Mouse (Mus musculus): Measurements from ENCODE around the gene Kbtbd12. TPM values are rescaled to one million over a fixed set of nuclear protein-coding genes. Genes with fewer than 3 reads are reported as not detected.
A peak's percentile ranks its signal among the peaks of the same experiment; 100 is the strongest.

Kbtbd12 gene
- polyA plus RNA-seq, 1 experiment from 2014 or later, result 1.5 TPM

DNA sequence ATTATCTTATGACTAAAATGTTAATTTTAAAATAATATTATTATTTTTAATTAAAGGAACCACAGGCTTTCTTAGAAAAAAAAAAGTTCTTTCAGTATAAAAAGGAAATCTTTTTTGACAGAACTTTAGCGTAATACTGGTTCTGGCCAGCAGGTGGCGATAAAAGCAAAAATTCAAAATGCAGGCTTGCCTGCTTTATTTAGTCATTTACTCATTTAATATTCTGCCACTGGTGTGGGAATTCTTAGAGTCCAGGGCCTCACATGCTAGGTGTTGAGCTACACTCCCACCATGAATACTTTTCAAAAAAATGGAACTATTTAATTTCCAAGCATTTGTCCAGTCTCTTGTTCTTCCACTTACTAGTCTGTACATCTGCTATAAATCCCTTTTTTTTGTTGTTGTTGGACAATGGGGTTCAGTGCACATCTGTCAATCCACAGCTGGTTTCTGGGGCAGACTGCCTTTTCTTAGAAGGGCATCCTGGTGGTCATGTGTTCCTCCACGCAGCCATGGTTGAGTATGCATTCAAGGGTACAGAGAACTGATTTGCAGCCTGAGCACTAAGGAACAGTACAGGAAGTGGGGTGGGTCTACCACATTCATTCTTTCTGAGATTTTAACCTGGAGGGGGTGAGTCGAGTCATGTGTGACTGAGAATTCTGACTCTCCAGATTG, 88.5 kb downstream of the Kbtbd12 start:
- no peak overlapping the region for H3K4me2 ChIP-seq
- no peaks in the 10 kb centered on the region for H3K36me3 ChIP-seq (replicated peaks)

DNA sequence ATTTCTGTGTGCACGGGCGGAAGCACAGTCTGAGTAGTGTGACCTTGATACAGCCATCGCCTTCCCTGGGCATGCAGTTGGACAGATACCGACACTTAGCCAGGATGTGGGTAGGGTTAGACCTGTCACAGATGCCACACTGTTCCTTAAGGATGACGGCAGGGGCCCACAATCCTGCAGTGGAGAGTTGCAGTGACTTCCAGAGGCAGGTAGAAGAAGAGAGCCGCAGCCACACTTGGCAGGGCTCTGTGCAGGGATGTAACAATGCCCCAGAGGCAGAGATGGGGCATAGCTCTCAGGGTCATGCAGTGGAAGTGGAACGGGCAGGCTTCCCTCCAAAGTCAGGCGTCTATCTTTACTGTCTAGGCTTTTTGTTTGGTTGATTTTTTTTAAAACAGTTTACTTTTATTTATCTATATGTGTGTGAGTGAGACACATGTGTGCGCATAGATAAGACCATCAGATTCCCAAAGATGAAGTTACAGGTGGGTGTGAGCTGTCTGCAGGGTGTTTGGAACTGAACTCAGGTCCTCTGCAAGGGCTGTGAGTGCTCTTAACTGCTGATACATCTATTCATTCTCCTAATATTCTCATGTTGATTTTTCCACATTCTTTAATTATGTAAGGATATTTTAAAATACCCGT, 89.2 kb downstream of the Kbtbd12 start:
- peaks cover 27% of the 10 kb centered on the region for H3K27me3 ChIP-seq
- peak overlapping the region; percentile 18 for H3K4me2 ChIP-seq
- no peaks in the 10 kb centered on the region for H3K36me3 ChIP-seq (replicated peaks)
- H3K9me3 ChIP-seq (replicated peaks), result no peaks in the 10 kb centered on the region
- 46% methylated on average over 10 of the region's 10 CpGs for WGBS (ENCODE audit: insufficient replicate concordance)
- H3K27ac ChIP-seq (replicated peaks), result no peak overlapping the region
- peaks cover 36% of the 10 kb centered on the region for H3K4me1 ChIP-seq (replicated peaks)
- peak; percentile 70 for ATAC-seq (ENCODE audit: insufficient read depth)
- no peak overlapping the region for H3K9ac ChIP-seq
- H3K4me3 ChIP-seq (replicated peaks), result no peak overlapping the region

More for the DNA sequence above, 88.5 kb downstream of the Kbtbd12 start:
- Histone ChIP-seq H3K4me1 (replicated peaks) (peaks cover 36% of the 10 kb centered on the region), H3K27me3 (peaks cover 27% of the 10 kb centered on the region), H3K27ac (replicated peaks) (no peak overlapping the region), H3K4me3 (replicated peaks) (no peak overlapping the region), H3K9me3 (replicated peaks) (no peaks in the 10 kb centered on the region), H3K9ac (no peak overlapping the region)
- no peak for ATAC-seq (ENCODE audit: insufficient read depth)
- WGBS (ENCODE audit: insufficient replicate concordance), result 15% methylated on average over 4 of the region's 4 CpGs

DNA sequence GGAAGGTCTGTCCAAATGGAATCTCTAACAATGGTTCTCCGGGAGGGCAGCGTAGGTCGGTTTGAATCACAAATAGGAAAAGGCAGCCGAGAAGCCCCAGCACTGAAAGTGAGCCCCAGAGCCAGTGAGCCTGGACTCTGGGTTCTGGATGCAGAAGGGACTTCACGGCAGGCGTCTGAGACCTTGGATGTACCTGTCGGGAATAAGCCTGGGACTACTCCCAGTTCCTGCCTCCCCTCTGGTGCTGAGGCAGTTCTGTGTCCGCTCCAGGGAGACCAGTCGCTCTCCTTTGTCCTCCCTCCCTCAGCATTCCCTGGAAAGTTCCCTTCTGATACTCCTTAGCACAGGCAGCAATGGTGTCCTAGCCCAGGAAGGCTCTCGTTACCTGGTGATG, 92.4 kb downstream of the Kbtbd12 start:
- WGBS (ENCODE audit: insufficient replicate concordance), result 32% methylated on average over 10 of the region's 10 CpGs
- peak overlapping the region; percentile 16 for H3K4me2 ChIP-seq
- H3K27me3 ChIP-seq, result peaks cover 39% of the 10 kb centered on the region
- no peaks in the 10 kb centered on the region for H3K36me3 ChIP-seq (replicated peaks)
- ATAC-seq (ENCODE audit: insufficient read depth), result no peak
- no peak overlapping the region for H3K4me3 ChIP-seq (replicated peaks)
- H3K9me3 ChIP-seq (replicated peaks), result no peaks in the 10 kb centered on the region
- no peak overlapping the region for H3K9ac ChIP-seq
- peaks cover 36% of the 10 kb centered on the region for H3K4me1 ChIP-seq (replicated peaks)
- no peak overlapping the region for H3K27ac ChIP-seq (replicated peaks)

DNA sequence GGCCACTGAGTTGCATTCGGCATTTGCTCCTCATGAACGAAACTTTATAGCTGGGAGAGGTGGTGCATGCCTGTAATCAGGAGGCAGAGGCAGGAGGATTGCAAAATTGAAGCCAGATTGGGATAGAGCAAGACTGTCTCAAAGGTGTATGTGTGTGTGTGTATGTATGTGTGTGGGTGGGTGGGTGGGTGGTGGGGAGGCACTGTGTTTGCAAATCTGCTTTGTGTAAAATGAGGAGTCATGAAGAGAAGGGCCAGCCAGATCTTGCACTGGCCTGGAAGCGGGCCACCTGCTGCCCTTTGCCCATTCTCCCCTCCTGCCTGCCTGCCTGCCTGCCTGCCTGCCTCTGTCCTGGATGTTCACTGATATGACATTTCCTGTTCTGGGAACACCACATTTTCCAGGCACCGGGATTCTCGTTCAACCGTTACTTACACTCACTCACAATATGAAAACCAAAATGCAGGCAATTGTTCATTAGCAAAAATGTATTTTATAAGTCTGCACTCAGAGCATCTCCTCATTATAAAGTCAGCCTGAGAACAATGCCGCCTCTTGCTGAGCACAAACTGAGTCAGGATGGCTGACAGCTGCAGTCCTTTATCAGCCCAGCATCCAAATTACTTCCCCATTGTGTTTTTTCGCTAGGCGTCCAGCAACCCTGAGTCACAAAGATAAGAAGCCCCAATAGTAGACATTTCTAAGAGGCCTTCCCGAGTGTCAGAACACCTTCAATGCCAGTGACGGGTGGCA, 92.9 kb downstream of the Kbtbd12 start:
- no peak overlapping the region for H3K4me3 ChIP-seq (replicated peaks)
- peak; percentile 26; the same call in 1 of the 2 replicates for ATAC-seq (ENCODE audit: insufficient read depth)
- H3K27ac ChIP-seq (replicated peaks), result no peak overlapping the region
- WGBS (ENCODE audit: insufficient replicate concordance), result 21% methylated on average over 11 of the region's 11 CpGs
- no peak overlapping the region for H3K9ac ChIP-seq
- peaks cover 36% of the 10 kb centered on the region for H3K4me1 ChIP-seq (replicated peaks)
- peak overlapping the region; percentile 16 for H3K4me2 ChIP-seq
- peaks cover 43% of the 10 kb centered on the region for H3K27me3 ChIP-seq
- no peaks in the 10 kb centered on the region for H3K36me3 ChIP-seq (replicated peaks)
- no peaks in the 10 kb centered on the region for H3K9me3 ChIP-seq (replicated peaks)

DNA sequence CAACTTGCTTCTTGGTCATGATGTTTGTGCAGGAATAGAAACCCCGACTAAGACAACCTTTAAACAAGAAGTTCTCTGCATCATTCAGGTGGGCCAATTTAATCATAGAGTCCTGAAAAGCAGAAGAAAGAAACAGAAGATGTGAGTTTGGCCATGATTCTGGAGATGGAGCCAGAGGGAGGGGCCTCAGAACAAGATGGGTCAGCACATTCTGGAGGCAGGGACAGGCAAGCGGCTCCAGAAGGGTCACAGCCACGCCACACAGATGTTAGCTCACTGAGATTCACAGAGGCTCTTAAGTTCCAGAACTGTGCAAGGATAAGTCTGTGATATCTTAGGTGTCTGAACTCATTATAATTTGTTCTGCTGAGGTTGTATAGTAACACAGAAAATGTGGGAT, 93.5 kb downstream of the Kbtbd12 start:
- 57% methylated on average over 3 of the region's 3 CpGs for WGBS (ENCODE audit: insufficient replicate concordance)
- no peak overlapping the region for H3K27ac ChIP-seq (replicated peaks)
- ATAC-seq (ENCODE audit: insufficient read depth), result no peak
- no peak overlapping the region for H3K4me2 ChIP-seq
- peaks cover 36% of the 10 kb centered on the region for H3K4me1 ChIP-seq (replicated peaks)
- peaks cover 43% of the 10 kb centered on the region for H3K27me3 ChIP-seq
- no peak overlapping the region for H3K4me3 ChIP-seq (replicated peaks)
- H3K9ac ChIP-seq, result no peak overlapping the region
- no peaks in the 10 kb centered on the region for H3K36me3 ChIP-seq (replicated peaks)
- H3K9me3 ChIP-seq (replicated peaks), result no peaks in the 10 kb centered on the region

DNA sequence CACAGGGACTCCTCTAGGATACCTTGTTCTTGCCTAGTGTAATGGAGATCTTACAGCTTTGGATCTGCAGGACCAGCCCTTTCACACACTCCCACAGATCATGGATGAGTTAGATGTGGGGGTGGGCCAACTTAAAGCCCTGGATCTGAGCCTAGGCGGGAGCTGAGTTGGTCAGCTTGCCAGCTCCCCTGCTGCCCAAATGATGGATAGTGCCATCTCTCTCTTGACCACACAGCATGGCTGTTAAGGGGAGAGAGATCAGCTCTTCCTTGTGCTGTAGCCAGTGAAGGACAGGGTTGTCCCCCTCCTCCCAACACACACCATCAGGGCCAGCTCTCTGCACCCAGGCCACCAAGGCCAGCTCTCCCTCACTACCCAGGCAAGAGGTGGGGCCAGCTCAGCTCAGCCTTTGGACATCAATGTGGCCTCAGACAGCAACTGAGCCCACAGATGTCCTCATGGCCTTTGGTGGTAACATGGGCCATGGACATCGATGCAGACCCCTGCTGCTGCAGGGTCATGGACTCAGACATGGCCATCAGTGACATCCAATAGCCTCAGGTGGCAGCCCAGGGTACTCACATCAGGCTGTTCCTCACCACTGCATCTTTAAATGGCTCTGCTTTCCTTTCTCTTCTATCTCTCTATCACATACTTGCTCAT, 97.5 kb downstream of the Kbtbd12 start:
- no peak for ATAC-seq (ENCODE audit: insufficient read depth)
- Histone ChIP-seq H3K27ac (replicated peaks) (no peak overlapping the region), H3K4me3 (replicated peaks) (no peak overlapping the region), H3K4me1 (replicated peaks) (peaks cover 8% of the 10 kb centered on the region), H3K9me3 (replicated peaks) (no peaks in the 10 kb centered on the region), H3K27me3 (peaks cover 31% of the 10 kb centered on the region), H3K9ac (no peak overlapping the region), H3K36me3 (replicated peaks) (no peaks in the 10 kb centered on the region), H3K4me2 (no peak overlapping the region)
- 54% methylated on average over 2 of the region's 2 CpGs for WGBS (ENCODE audit: insufficient replicate concordance)

DNA sequence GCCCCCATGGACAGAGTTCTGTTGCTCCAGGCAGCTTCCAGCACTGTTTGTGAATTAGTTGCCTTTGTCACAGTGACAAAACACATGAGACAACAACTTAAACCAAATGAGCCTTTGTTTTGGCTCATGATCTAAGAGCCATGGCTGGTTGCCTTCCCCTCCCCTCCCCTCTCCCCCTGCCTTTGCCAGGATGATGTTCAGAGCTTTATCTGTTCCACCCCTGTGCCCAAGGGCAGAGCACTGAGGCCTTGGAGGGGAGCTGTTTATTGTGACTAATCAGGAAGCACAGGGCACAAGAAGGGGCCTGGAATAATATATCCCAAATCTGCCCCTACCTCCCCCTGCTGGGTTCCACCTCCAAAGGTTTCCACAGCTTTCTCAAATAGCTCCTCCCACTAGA, 107.4 kb downstream of the Kbtbd12 start:
- Histone ChIP-seq H3K9me3 (replicated peaks) (no peaks in the 10 kb centered on the region), H3K27me3 (peaks cover 10% of the 10 kb centered on the region), H3K4me3 (replicated peaks) (no peak overlapping the region), H3K4me1 (replicated peaks) (no peaks in the 10 kb centered on the region), H3K9ac (no peak overlapping the region), H3K4me2 (no peak overlapping the region), H3K27ac (replicated peaks) (no peak overlapping the region), H3K36me3 (replicated peaks) (no peaks in the 10 kb centered on the region)
- ATAC-seq (ENCODE audit: insufficient read depth), result no peak

DNA sequence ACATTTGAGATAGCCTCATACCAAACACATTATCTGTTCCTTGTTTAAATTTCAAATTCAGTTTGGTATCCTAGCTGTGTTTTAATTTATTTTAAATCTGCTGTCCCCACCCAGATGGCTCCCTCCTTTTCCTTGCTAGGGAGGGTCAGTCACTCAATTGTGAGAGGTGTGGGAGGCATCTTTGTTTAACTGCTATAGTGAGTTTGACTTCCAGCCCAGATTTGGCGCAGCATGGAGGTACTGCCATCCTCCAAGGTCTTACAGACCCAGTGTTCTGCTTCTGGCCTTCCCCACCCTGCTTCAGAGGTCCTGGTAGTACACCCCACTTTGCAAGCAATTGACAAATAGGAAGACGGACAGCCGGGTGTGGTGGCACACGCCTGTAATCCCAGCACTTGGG, 113.7 kb downstream of the Kbtbd12 start:
- Histone ChIP-seq H3K27me3 (no peaks in the 10 kb centered on the region), H3K4me3 (replicated peaks) (no peak overlapping the region), H3K9me3 (replicated peaks) (no peaks in the 10 kb centered on the region), H3K4me2 (no peak overlapping the region), H3K27ac (replicated peaks) (no peak overlapping the region), H3K36me3 (replicated peaks) (no peaks in the 10 kb centered on the region), H3K4me1 (replicated peaks) (peaks cover 7% of the 10 kb centered on the region), H3K9ac (no peak overlapping the region)
- 71% methylated on average over 4 of the region's 4 CpGs for WGBS (ENCODE audit: insufficient replicate concordance)
- ATAC-seq (ENCODE audit: insufficient read depth), result no peak

DNA sequence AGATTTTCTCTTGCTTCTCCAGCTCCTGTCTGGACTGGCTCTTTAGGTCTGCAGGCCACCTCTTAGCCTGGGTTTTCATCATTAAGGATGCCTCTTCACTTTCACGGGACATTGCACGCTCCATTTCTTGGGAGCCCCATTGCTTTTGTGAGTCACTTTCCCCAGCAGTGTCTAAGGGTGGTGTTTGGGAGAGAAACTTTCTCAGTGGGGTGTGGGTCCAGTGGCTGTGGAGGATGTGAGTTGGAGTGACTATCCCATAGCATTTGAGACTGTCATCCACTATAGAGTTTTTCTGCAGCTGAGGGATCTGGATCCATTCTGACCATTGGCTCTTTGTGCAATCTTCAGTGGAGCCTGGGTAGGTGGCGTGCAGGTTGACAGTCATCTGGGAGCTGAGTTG, 114.3 kb downstream of the Kbtbd12 start:
- no peaks in the 10 kb centered on the region for H3K36me3 ChIP-seq (replicated peaks)
- H3K9me3 ChIP-seq (replicated peaks), result no peaks in the 10 kb centered on the region
- H3K27me3 ChIP-seq, result no peaks in the 10 kb centered on the region
- no peak overlapping the region for H3K9ac ChIP-seq
- no peak for ATAC-seq (ENCODE audit: insufficient read depth)
- no peak overlapping the region for H3K4me3 ChIP-seq (replicated peaks)
- H3K4me1 ChIP-seq (replicated peaks), result peaks cover 9% of the 10 kb centered on the region
- no peak overlapping the region for H3K27ac ChIP-seq (replicated peaks)
- no peak overlapping the region for H3K4me2 ChIP-seq
- 82% methylated on average over 3 of the region's 3 CpGs for WGBS (ENCODE audit: insufficient replicate concordance)

DNA sequence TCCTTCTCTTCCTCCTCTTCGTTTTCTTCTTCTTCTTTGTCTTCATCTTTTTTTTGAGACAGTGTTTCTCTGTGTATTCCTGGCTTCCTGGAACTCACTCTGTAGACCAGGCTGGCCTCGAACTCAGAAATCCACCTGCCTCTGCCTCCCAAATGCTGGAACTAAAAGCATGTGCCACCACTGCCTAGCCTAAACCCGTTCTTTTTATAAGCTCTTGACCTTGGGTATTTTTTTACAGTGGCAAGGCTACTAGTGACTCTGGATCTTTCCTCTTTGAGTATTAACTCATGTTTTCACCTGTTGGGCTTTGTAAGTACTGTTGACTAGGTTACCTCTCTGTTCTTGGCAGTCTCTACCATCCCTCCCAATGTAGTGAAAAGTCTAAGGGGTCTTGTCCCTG, 114.7 kb downstream of the Kbtbd12 start:
- Histone ChIP-seq H3K9ac (no peak overlapping the region), H3K4me3 (replicated peaks) (no peak overlapping the region), H3K4me1 (replicated peaks) (peaks cover 11% of the 10 kb centered on the region), H3K27ac (replicated peaks) (no peak overlapping the region), H3K27me3 (no peaks in the 10 kb centered on the region), H3K4me2 (no peak overlapping the region), H3K36me3 (replicated peaks) (no peaks in the 10 kb centered on the region), H3K9me3 (replicated peaks) (no peaks in the 10 kb centered on the region)
- ATAC-seq (ENCODE audit: insufficient read depth), result no peak
- WGBS (ENCODE audit: insufficient replicate concordance), result 39% methylated on average over 3 of the region's 3 CpGs

DNA sequence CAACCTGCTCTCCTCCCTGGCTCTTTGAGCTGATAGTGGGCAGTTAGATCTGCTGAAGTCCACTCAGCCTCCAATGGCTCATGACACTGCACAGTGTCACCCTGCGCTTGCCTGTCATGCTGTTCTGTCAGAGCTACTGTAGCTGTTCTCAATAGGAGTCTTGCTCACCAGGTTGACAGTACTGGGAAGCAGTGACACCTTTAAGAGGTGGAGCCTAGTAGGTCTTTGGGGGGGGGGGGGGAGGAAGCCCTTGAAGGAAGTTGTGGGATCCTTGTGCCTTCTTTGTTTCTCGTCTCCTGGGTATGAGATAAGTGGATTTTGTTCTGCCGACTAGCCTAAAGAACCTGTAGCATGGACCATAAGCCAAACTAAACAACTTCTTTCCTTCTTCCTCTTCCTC, 115.1 kb downstream of the Kbtbd12 start:
- WGBS (ENCODE audit: insufficient replicate concordance), result 21% methylated on average over 3 of the region's 3 CpGs
- H3K4me1 ChIP-seq (replicated peaks), result peaks cover 15% of the 10 kb centered on the region
- no peaks in the 10 kb centered on the region for H3K27me3 ChIP-seq
- H3K9ac ChIP-seq, result no peak overlapping the region
- H3K4me2 ChIP-seq, result no peak overlapping the region
- H3K4me3 ChIP-seq (replicated peaks), result no peak overlapping the region
- H3K36me3 ChIP-seq (replicated peaks), result no peaks in the 10 kb centered on the region
- no peak overlapping the region for H3K27ac ChIP-seq (replicated peaks)
- H3K9me3 ChIP-seq (replicated peaks), result no peaks in the 10 kb centered on the region
- ATAC-seq (ENCODE audit: insufficient read depth), result no peak
